Mouse (Mus musculus) right cerebral cortex, adult 2 months (tissue): ENCODE measurements around the gene Rgs7bp.

Source experiments
- DNase-seq, 2 experiments: peaks; one replicate each; pipeline ENCODE4 v3.0.0; 2021 to 2022; ENCODE audit warnings: low spot score in 2 of 2

Rgs7bp gene

DNA sequence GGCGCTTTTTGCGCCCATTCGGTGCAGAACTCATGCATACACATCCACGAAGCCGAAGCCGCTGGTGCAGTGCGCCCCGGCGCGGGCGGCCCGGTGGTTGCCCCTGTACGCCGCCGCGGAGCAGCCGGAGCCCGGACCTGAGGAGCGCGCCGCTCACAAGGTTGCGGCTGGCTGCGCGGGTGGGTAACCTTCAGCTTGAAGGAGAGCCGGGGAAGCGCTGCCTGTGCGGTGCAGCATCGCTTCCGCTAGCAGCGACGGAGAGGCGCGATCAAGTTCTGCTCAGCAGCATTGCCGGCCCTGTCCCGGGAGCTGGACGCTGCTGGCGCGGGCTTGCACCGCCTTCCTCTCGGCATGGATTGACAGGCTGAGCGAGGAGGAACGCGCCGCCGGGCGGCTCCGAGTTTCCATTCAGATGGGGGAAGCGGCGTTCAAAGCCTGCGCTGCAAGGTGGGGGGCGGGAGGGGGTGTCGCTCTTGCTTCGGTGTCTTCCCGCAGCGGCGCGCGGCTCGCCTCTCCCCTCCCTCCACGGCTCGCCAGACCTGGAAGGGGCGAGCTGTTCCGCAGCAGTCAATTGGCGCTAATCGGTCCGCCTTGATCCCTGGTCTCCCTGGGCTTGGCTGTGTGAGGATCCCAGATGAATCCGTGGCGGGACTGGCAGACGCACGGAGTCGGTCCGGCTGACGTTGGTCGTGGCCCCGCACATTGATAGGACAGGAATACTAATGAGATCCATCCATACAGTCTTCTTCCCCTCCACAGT, at the start of gene Rgs7bp:
Gene Rgs7bp, minus strand, starts transcription at position 750 of the 760 bp plus-strand sequence.
- peak; percentile 82 to 83 for DNase-seq

- DNase-seq: no peak
Measured at GRCm38 (mm10) chr13:105104385-105104784, 49.7 kb upstream of the Rgs7bp start.

- DNase-seq: no peak
Measured at GRCm38 (mm10) chr13:105100705-105101104, 46.0 kb upstream of the Rgs7bp start.

DNA sequence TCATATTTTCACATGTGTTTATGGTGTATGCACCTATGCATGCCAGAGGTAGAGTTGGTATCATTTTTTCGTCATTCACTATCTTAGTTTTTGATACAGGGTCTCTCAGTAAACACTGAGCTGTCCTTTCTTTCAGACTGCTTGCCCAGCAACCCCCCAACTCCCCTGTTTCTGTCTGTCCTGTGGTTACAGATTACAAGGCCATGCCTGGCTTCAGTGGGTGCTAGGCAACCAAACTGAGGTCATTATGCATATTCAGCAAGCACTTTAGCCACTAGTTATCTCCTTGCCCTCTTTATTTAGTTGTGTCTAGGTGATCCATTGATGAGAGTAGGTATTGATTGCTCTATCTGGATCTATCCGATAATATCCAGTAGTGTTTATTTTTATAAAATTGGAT, 41.6 kb upstream of the Rgs7bp start:
- no peak for DNase-seq

DNA sequence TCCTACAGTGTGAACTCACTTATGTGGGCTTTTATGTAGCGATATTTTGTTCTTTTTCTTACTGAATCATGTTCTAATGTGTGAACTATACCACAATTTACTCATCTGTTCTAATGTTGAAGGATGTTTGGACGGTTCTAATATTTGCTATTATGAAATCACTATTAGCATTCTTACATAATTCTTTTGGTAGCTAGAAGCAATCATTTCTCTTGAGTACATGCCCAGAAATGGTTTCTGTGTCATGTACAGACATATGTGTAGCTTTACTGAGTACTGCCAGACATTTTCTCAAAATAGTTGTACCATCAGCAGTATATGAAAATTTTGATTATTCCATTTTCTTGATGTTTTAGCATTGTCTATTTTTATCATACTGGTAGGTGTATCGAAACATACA, 34.5 kb upstream of the Rgs7bp start:
- no peak for DNase-seq

- no peak for DNase-seq
Measured at GRCm38 (mm10) chr13:105081862-105082261, 27.1 kb upstream of the Rgs7bp start, which contains the start of gene 4933425L06Rik. 4933425L06Rik (plus strand) TSS chr13:105082122.

DNA sequence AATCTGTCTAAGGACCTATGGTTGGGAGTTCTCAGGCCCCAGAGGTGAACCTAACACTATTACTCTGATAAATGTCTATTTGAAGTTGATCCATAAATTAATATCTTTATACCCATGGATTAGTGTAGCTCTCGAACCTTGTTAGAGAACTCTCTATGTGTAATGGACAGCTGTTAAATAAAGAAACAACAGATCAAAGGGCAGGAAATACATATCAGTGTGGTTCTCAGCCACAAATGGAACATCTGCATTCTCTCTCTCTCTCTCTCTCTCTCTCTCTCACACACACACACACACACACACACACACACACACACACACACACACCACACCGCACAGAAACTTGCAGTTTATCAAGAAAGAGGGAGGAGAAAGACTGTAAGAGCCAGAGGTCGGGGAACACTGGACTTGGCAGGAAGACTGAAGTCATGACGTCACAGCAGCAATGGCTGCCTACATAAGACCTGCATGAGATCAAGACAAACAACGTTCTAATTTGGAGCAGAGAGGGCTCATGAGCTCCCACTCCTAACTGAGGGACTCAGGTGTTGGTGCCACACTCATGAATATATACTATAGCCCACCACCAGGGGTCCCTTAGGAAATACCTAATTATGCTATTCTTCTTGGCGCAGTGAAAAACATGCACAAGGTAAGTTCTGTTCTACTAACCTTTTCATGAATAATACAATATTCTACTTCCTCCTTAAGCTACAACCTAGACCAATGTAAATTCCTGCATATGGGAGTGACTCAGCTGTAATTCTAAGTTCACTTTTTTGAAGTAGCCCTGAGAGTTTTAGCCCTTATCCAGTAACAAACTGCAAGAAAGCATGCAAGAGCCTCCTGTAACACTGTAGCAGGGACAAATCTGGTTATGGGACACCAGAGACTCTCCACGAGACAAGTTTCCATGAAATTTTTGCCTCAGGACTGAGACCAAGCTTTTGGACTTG, 12.4 kb upstream of the Rgs7bp start:
- no peak for DNase-seq

DNA sequence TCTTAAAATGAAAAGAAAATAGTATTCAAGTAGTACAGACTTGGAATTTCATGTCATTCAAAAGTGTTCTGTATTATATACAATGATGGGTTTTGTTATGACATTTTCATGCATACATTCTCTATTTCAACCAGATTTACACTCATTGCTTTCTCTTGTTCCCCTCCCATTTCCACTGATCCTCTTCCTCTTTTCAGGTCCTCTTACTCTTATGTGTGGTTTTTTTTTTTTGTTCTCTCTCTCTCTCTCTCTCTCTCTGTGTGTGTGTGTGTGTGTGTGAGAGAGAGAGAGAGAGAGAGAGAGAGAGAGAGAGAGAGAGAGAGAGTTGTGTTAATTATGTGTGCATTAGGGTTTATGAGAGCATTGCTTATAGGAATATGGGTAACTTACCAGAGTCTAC, 11.4 kb upstream of the Rgs7bp start:
- DNase-seq: no peak

GRCm38 (mm10) chr13:105055374-105055773, 644 bp upstream of the Rgs7bp start:
- DNase-seq: no peak

GRCm38 (mm10) chr13:105054941-105055309, 195 bp upstream of the Rgs7bp start:
- no peak for DNase-seq

GRCm38 (mm10) chr13:105053618-105054017, 1.1 kb downstream of the Rgs7bp start:
- DNase-seq: peak; percentile 51 to 58

DNA sequence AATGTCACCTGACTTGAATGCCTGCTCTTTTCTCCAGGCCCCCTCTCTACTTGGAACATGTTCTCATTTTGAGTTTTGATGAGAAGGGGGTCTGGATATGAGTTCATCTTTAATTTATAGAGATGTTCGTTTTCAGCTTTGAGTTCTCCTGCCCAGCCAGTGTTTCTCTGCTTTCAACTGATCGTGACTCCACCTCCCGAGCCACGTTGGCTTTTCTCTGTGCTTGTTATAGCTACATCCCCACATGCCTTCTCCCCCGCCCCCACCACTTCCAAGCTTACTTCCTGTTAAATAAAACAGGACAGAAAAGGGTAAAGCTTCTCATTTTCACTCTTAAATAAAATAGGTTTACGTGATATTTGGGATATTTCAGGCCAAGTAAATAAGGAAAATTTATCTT, 3.3 kb downstream of the Rgs7bp start:
- DNase-seq: peak; percentile 51 to 62

- DNase-seq: no peak
Measured at GRCm38 (mm10) chr13:105048662-105049061, 6.1 kb downstream of the Rgs7bp start.

DNA sequence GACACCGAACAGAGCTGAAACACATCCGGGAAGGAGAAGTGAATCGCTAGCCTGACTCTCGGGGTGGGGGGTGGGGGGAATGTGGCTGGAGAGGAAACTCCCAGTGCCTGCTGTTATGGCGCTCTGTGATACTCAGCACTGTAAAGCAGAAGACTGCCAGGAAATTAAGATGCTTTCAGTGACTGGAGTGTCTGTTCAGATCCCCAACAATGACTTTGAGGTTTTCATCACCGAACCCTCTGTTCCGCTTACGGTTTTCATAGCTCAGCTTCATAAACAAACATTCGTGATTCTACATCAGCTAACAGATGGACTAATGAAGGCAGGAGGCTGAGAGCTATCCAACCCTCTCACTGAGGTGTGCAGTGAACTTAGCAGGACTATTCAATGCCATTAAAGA, 7.4 kb downstream of the Rgs7bp start:
- DNase-seq: no peak

DNA sequence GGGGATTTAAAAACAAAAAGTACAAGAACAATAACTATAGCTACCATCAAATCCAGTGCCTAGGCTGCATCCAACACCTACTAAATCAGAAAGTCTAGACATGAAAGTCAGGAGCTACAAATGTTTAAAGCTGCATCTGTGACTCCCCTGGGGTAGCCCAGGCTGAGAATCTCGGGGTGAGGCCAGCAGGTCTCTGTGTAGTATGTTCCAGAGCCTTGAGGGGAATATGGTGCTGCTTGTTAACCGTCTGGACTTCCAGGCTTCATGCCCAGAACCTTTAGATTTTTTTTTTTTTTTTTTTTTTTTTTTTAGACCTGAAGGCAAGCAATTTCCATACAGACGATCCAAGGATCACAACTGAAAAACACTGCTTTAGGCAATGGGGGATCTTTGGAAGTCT, 10.8 kb downstream of the Rgs7bp start:
- DNase-seq: no peak

DNA sequence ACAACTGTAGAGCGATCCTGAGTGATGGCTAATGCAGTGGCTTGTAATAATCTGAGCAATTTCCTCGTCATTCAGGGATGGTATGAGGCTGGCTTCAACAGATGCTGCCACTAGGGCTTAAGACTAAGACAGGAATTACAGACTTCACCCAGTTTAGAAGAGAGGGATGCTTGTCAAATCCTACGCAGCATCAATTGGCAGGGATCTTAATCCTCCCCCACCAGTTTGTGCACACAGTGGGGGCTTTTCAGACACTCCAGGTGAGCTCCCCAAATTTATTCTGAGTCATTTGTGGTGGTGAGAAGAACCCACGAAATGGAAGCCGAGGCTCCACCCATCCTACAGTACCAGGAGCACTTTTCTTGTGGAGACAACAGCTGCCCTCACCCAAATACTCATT, 16.4 kb downstream of the Rgs7bp start:
- peak in 1 of 2 experiments; percentile 36 for DNase-seq

DNA sequence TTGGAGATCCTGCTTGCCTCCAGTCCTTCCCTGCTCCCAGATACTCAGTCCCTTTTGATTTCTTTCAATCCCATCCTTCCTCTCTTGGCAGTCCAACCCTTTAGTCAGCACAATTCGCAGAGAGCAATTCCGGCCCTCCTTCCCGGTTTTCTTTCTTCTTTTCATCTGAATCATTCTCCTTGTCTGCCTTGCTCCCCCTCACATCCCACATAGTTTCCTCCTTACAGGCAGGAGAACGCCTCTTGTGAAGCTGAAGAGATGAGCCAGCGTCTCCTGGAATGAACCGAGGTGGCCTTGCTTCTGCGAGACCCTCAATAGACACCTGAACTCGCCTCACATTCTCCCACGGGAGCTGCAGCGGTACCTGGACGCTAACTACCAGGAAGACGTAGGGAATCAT, 16.9 kb downstream of the Rgs7bp start:
- DNase-seq: peak; percentile 62 to 73

- no peak for DNase-seq
Measured at GRCm38 (mm10) chr13:105031882-105032281, 22.8 kb downstream of the Rgs7bp start.

GRCm38 (mm10) chr13:105028276-105028675, 26.5 kb downstream of the Rgs7bp start:
- no peak for DNase-seq

- DNase-seq: no peak
Measured at GRCm38 (mm10) chr13:105016577-105016976, 38.2 kb downstream of the Rgs7bp start.

DNA sequence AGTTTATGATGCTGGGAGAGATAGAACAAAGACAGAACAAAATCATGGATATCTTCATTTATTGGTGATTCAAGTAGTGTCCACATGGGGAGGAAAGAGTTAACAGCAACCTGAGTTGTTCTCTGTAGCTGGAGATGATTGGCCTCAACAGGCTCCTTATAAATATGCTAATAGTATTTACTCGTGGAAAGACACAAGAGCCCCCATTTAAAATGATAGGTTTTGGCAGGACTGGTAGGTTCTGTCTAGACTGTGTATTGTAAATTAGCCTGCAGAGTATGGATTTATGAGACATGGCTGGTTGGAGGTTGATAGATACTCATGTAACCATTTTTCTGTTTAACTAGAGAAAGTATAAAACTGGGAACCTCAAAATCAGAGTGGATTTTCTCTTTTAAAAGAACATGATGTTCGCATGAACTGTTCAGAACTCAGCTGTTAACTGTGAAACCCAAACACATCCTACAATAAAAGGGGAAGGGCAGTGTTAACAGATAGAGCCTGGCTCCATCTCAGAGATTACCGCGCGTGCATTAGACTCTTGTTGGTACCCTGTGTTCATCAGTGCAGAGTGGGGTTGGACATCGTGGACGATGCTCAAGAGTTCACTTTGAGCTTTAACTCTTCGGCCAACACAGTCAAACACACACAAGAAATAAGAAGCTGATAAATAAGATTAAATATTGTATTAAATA, 38.9 kb downstream of the Rgs7bp start:
- no peak for DNase-seq

DNA sequence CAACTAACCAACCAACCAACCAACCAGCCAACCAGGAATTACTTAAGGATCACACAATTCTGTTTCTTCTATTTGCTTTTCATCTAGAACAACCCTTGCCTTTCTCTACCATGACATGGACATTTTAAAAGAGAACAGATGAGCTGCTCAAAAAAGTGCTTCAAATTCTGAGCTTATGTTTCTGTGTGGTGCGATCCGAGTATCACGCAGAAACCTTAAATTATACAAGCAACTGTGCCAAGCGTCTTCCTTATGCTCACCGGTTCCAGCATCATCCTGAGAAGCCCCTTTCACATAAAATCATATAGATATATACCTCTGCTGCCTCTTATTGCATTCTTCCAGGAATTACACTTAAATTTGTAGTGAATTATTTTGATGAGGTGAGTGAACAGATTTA, 43.4 kb downstream of the Rgs7bp start:
- no peak for DNase-seq
